Mouse (Mus musculus): Measurements from ENCODE around the gene Fam167b.

DNA sequence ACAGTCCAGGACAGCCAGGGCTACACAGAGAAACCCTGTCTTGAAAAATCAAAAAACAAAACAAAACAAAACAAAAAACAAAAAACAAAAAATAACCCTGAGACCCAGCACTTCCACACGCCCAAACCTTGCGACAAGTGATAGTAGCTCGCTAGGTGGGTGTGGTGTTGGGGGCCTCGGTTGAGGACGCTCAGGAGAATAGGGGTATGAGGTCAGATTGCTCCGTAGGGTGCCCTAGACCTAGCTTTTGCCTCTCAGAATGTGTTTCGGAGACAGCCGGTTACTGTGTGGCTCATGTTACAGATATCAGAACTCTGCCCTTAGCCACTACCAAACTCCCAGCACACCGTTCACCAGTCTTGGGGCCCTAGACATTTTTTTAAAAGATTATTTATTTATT, 7.4 kb upstream of the Fam167b start:
- TF ChIP-seq CTCF (IDR thresholded peaks at IDR 0.05) (no peak), EP300 (IDR thresholded peaks at IDR 0.05) (no peak)
